Mouse (Mus musculus) embryonic facial prominence, embryonic 12.5 days (tissue): ENCODE results near the gene Gm14851. TPM values are rescaled to one million over a fixed set of nuclear protein-coding genes. Genes with fewer than 3 reads are reported as not detected.
"Not testable (repeated sequence)": the region's sequence is repeated elsewhere in the genome, so short reads cannot be mapped to it uniquely, and the experiment has no call there.

Experiments used
- ATAC-seq: fragments of 200-750 bp; cut with Nextera tagmentation; 2 replicates; pipeline ENCODE4 v1.8.0; 2017; ENCODE audit not compliant: insufficient number of reproducible peaks, insufficient read depth, low FRiP score, low TSS enrichment
- H3K27ac ChIP-seq: fragments of 300-500 bp; sonication (generic); 2 replicates; pipeline ENCODE4 v1.5.1; 2016; ENCODE audit warnings: mild to moderate bottlenecking
- H3K27me3 ChIP-seq: fragments of 300-500 bp; sonication (generic); 2 replicates; pipeline ENCODE4 v1.6.1; 2016; ENCODE audit warnings: mild to moderate bottlenecking, moderate library complexity
- H3K36me3 ChIP-seq: fragments of 300-500 bp; sonication (generic); 2 replicates; pipeline ENCODE4 v1.6.1; 2016; ENCODE audit warnings: mild to moderate bottlenecking
- H3K4me1 ChIP-seq: fragments of 300-500 bp; sonication (generic); 2 replicates; pipeline ENCODE4 v1.6.1; 2016
- H3K4me2 ChIP-seq: fragments of 300-500 bp; sonication (generic); replicated peaks from 2 replicates; pipeline ENCODE4 v1.6.1; 2016; ENCODE audit warnings: mild to moderate bottlenecking, moderate library complexity
- H3K4me3 ChIP-seq: fragments of 300-500 bp; sonication (generic); 2 replicates; pipeline ENCODE4 v1.5.1; 2016; ENCODE audit warnings: mild to moderate bottlenecking
- H3K9ac ChIP-seq: fragments of 300-500 bp; sonication (generic); 2 replicates; pipeline ENCODE4 v1.6.1; 2016; ENCODE audit warnings: mild to moderate bottlenecking, moderate library complexity
- H3K9me3 ChIP-seq: fragments of 300-500 bp; sonication (generic); 2 replicates; pipeline ENCODE4 v1.6.1; 2016; ENCODE audit warnings: mild to moderate bottlenecking, moderate library complexity
- WGBS: fragments of 180-500 bp; shearing (Covaris S2); methylation state at CpG from one replicate; pipeline ENCODE4 v1.1.7; 2016; 5-methylcytosine and 5-hydroxymethylcytosine counted together
- polyA plus RNA-seq: library from polyadenylated mRNA; unstranded; fragments of >200 nt; fragmentation: Nextera tagmentation; extraction: Ambion mirVana; gene quantifications from 2 replicates; pipeline ENCODE4 v1.2.1, GENCODE M21; 2016

The Gm14851 gene
- not detected in 2 replicates for polyA plus RNA-seq

GRCm38 (mm10) chr8:21095950-21096349, at the start of gene Gm14851:
TSS of gene Gm14851 (minus strand) at chr8:21096050.
- H3K4me3 ChIP-seq, H3K9ac ChIP-seq, H3K27ac ChIP-seq, H3K4me1 ChIP-seq, H3K36me3 ChIP-seq, ATAC-seq, H3K27me3 ChIP-seq, H3K9me3 ChIP-seq, H3K4me2 ChIP-seq: not testable (repeated sequence)
- no CpG with 5 or more reads among the region's 2 CpGs for WGBS

DNA sequence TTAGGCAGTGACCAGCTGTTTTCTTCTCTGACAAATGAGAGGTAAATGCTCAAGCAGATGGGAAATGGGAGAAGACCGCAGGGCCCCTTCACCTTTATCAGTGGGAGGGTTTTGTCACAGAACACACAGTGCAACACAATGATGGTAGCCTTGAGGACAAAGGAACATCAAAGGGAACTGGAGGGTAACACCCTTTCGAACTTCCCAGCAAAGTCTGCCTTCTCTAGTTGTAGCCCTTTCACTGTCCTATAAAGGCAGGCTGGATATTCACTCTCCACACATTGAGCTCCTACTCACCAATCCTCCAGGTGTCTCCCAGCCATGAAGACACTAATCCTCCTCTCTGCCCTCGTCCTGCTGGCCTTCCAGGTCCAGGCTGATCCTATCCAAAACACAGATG, 38.5 kb upstream of the Gm14851 start, which contains the start of gene Defa30:
Gene Defa30, plus strand, starts transcription at position 301 of the 400 bp plus-strand sequence.
- H3K4me2 ChIP-seq, H3K4me3 ChIP-seq, ATAC-seq, H3K27me3 ChIP-seq, H3K27ac ChIP-seq, H3K4me1 ChIP-seq, H3K9me3 ChIP-seq, H3K36me3 ChIP-seq, H3K9ac ChIP-seq: not testable (repeated sequence)
- WGBS: 54% methylated on average over 3 of the region's 3 CpGs

DNA sequence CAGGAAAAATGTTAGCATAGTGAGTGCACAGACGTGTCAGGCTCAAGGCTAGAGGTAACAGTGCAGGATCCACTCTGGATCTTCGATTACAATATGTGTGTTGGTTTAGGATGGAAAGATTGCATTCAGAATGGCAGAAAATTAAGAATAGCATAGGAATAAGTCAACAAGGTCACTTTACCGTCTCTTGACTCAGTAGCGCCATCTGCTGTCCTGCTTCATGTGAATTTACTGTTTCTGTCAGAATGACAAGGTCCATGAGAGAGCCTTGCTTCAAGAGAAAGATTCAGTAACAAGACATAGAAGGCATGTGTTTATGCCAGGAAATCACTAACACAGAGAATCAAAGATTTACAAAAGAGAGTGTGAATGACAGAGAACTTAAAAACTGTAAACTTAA, 2.7 kb downstream of the Gm14851 start:
- ATAC-seq: no peak
- no peak overlapping the region for H3K9ac ChIP-seq
- H3K4me2 ChIP-seq: no peak overlapping the region
- no peaks in the 10 kb centered on the region for H3K27me3 ChIP-seq
- no peaks in the 10 kb centered on the region for H3K36me3 ChIP-seq
- WGBS: 41% methylated on average over 4 of the region's 4 CpGs
- no peak overlapping the region for H3K4me3 ChIP-seq
- H3K27ac ChIP-seq: no peak overlapping the region
- no peaks in the 10 kb centered on the region for H3K4me1 ChIP-seq
- H3K9me3 ChIP-seq: no peaks in the 10 kb centered on the region

GRCm38 (mm10) chr8:21084142-21084541, 11.7 kb downstream of the Gm14851 start, which contains the start of gene Defa25:
TSS of gene Defa25 (plus strand) at chr8:21084442.
- not testable (repeated sequence) for H3K36me3 ChIP-seq, H3K4me1 ChIP-seq, H3K27me3 ChIP-seq, H3K9me3 ChIP-seq, H3K4me3 ChIP-seq, ATAC-seq, H3K27ac ChIP-seq, H3K4me2 ChIP-seq, H3K9ac ChIP-seq

DNA sequence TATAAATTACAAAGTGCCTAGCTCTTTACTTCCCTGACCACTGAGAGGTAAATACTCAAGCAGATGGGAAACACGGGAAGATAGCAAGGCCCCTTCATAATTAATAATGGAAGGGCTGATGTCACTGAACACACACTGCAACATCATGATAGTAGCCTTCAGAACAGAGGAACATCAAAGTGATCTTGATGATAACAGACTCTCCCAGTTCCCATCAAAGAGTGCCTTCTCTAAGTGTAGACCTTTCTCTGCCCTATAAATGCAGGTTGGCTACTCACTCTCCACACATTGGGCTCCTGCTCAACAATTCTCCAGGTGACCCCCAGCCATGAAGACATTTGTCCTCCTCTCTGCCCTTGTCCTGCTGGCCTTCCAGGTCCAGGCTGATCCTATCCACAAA, 31.1 kb downstream of the Gm14851 start, which contains the start of gene Defa35:
Gene Defa35, plus strand, starts transcription at position 301 of the 400 bp plus-strand sequence.
- not testable (repeated sequence) for H3K9me3 ChIP-seq, ATAC-seq, H3K4me1 ChIP-seq, H3K9ac ChIP-seq, H3K4me3 ChIP-seq, H3K4me2 ChIP-seq, H3K27ac ChIP-seq, H3K27me3 ChIP-seq, H3K36me3 ChIP-seq
- 71% methylated on average over 1 of the region's 1 CpGs for WGBS

DNA sequence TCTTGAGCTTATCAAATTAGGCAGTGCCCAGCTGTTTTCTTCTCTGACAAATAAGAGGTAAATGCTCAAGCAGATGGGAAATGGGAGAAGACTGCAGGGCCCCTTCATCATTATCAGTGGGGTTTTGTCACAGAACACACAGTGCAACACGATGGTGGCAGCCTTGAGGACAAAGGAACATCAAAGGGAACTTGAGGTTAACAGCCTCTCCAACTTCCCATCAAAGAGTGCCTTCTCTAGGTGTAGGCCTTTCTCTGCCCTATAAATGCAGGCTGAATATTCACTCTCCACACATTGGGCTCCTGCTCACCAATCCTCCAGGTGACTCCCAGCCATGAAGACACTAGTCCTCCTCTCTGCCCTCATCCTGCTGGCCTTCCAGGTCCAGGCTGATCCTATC, 41.1 kb downstream of the Gm14851 start, which contains the start of gene Defa23:
Gene Defa23, plus strand, starts transcription at position 301 of the 400 bp plus-strand sequence.
- not testable (repeated sequence) for H3K4me1 ChIP-seq, ATAC-seq
- no CpG with 5 or more reads among the region's 1 CpGs for WGBS

More for the DNA sequence above, 41.1 kb downstream of the Gm14851 start, which contains the start of gene Defa23:
- not testable (repeated sequence) for H3K36me3 ChIP-seq, H3K9me3 ChIP-seq, H3K4me2 ChIP-seq, H3K27ac ChIP-seq, H3K4me3 ChIP-seq, H3K27me3 ChIP-seq, H3K9ac ChIP-seq

Other genes with a start within 250 kb of the Gm14851 start
- gene Defb33, start 203.4 kb downstream of the Gm14851 start, polyA plus RNA-seq: not detected in 2 replicates
- gene Gm15056, start 193.4 kb downstream of the Gm14851 start, polyA plus RNA-seq: not detected in 2 replicates
- gene Gm6040, start 174.0 kb downstream of the Gm14851 start, polyA plus RNA-seq: not detected in 2 replicates
- not detected in 2 replicates for gene AY761185, start 151.3 kb downstream of the Gm14851 start, polyA plus RNA-seq
- gene Defa21, start 70.5 kb downstream of the Gm14851 start, polyA plus RNA-seq: not detected in 2 replicates
- not detected in 2 replicates for gene Defa23, start 41.0 kb downstream of the Gm14851 start, polyA plus RNA-seq
- not detected in 2 replicates for gene Defa35, start 31.0 kb downstream of the Gm14851 start, polyA plus RNA-seq
- not detected in 2 replicates for gene Defa25, start 11.6 kb downstream of the Gm14851 start, polyA plus RNA-seq
- gene Defa30, start 38.6 kb upstream of the Gm14851 start, polyA plus RNA-seq: not detected in 2 replicates
- gene Defa22, start 66.2 kb upstream of the Gm14851 start, polyA plus RNA-seq: not detected in 2 replicates
- gene Defa31, start 95.6 kb upstream of the Gm14851 start, polyA plus RNA-seq: not detected in 2 replicates
- not detected in 2 replicates for gene Gm15293, start 105.5 kb upstream of the Gm14851 start, polyA plus RNA-seq
- gene Gm15292, start 153.7 kb upstream of the Gm14851 start, polyA plus RNA-seq: not detected in 2 replicates
- gene Defa27, start 219.5 kb upstream of the Gm14851 start, polyA plus RNA-seq: not detected in 2 replicates
- gene Defa29, start 231.0 kb upstream of the Gm14851 start, polyA plus RNA-seq: not detected in 2 replicates